Mouse (Mus musculus) T-helper 1 cell (primary cell): ENCODE data around the gene March6.

Source experiments
- in situ Hi-C: fragments of 300-600 bp; cut with MboI, MseI; formaldehyde crosslinking; loops from one replicate; pipeline ENCODE4 v1.15.1; 2025; ENCODE audit warnings: high pct_unique_total_duplicates

Gene March6

GRCm38 (mm10) chr15:31511795-31512194 lies 19.1 kb downstream of the March6 start:
- in situ Hi-C loops: no loop called here

DNA sequence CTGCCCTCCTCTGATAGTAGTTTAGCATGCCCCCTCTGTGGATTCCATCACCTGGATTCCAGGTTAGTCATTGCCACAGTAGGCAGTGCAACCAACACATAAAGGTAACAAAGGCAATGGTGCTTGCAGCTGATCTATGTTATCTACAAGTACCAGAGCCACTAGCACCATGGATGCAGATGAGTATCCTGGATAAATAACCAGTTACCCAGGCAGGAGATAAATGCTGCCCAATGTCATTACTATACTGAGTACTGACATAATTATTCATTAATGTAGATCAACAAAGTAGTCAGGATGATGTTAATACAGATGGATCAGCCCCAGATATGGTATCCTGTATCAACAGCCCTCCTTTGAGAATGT lies 19.5 kb downstream of the March6 start:
- in situ Hi-C loops: no loop called here

- in situ Hi-C loops: no loop called here
Observed at GRCm38 (mm10) chr15:31510477-31511405, 20.1 kb downstream of the March6 start.

- in situ Hi-C loops: loop anchor here (5.0 kb wide), 1 partner anchor 38 kb away; no protein-coding TSS in a partner anchor
Observed at GRCm38 (mm10) chr15:31505082-31505481, 25.8 kb downstream of the March6 start.

- in situ Hi-C loops: no loop called here
Observed at GRCm38 (mm10) chr15:31503447-31503846, 27.4 kb downstream of the March6 start.

DNA sequence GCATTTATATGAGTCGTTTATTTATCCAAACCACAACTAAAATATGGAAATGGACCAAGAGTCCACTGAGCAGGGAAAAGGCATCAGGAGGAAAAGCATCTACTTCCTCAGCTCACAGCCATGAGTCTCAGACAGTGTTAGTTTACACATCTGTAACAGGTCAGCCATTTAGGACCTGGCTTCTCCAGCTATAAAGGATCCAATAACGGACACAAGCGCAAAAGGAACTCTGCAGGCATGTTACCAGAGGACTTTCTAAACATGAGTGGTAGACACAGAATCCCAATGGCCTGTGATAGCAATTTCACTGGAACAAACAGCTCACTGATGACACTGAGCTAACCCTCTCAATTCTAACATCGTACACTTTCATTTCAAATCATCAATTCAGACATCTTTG lies 27.9 kb downstream of the March6 start:
- in situ Hi-C loops: no loop called here

GRCm38 (mm10) chr15:31502313-31502712 lies 28.5 kb downstream of the March6 start:
- in situ Hi-C loops: no loop called here

GRCm38 (mm10) chr15:31494803-31495202 lies 36.0 kb downstream of the March6 start:
- in situ Hi-C loops: loop anchor here (25.0 kb wide), 1 partner anchor 92 kb away; no protein-coding TSS in a partner anchor

DNA sequence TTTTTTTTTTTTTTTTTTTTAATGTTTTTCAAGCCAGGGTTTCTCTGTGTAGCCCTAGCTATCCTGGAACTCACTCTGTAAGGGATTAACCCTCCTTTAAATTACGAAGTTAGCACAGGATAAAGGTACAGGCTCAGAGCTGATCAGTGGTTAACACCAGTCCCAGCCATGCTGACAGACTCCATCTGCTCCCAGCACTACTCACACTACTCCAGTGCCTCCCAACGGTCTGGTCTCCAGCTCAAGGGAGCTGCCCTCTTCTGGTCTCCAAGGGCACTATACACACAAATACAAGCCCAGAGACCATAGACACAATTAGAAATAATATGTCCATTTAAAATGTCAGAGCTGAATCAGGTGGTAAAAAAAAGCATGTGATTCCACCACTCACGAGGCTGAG lies 36.5 kb downstream of the March6 start:
- in situ Hi-C loops: loop anchor here (25.0 kb wide), 1 partner anchor 93 kb away; no protein-coding TSS in a partner anchor

DNA sequence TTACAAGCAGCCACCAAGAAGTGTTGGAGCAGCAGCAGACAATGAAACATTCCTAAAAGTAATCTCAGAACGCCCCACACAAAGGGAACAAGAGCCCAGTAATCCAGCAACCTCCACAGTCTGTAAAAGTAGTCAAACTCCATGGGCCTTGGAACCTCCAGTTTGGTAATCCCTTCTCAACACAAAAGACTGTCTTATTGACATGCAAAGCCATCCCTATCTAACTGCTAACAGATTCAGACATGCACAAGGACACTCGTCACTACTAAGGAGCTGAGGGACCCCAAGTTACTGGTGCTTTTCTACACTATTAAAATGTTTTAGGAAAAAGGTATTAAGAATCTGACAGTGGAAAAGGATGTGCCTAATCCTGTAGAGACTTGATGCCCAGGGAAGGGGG lies 43.4 kb downstream of the March6 start:
- in situ Hi-C loops: loop anchor here (25.0 kb wide), 1 partner anchor 100 kb away; no protein-coding TSS in a partner anchor

DNA sequence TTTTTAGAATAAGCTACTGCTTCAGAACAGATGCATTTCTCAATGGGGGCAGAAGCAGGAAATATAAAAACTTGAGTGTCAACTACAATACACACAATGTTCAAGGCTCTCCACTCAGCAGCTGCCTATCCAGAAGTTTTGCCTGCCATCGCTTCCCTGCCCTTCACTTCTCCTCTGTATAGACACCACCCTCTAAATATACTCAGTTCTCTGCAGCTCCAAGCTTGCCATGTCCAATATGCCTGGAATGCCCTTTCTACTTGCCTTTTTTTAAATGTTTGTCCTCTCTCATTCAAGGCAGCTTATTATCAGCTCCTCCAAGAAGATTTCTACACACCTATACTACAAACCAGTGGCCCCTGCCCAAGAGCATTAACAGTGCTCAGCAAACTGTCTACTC lies 54.2 kb downstream of the March6 start:
- in situ Hi-C loops: loop anchor here (25.0 kb wide), 1 partner anchor 111 kb away; no protein-coding TSS in a partner anchor

DNA sequence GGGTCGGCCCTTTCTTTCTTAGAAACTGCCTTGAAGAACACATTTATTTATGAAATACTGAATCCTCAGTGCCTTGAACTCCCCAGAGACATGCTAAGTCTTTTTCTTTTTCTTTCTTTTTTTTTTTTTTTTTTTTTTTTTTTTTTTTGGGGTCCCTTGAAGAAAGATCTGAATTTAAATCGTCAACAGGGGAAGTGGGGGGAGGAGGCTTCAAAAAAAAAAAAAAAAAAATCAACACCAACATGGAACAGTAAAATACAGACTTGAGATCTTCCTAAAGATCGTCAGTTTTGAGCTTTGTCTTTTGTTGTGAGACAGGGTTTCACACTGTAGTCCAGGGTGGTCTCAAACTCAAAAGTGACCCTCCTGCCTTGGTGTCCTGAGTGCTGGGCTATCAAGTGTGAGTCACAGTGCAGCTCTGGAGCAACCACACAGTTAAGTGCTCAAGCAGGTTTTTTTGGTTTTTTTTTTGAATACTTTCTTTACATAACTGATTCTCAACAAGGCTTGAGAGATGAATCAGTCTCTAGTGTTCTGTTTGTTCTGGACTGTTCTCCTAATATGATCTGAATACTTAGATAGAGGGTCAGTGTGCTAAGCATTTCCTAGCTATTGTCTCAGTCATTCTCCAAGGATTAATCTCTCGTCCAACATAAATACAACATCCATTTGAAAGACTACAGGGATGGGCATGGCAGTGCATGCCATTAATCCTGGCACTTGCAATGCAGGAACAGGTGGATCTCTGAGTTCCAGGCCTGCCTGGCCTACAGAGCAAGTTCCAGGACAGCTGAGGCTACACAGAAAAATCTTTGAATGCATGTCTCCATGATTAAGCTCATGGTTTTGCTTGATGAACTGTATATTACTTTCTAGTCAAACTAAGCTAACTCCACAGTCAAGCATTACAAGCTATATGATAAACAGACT lies 57.9 kb downstream of the March6 start:
- in situ Hi-C loops: no loop called here

DNA sequence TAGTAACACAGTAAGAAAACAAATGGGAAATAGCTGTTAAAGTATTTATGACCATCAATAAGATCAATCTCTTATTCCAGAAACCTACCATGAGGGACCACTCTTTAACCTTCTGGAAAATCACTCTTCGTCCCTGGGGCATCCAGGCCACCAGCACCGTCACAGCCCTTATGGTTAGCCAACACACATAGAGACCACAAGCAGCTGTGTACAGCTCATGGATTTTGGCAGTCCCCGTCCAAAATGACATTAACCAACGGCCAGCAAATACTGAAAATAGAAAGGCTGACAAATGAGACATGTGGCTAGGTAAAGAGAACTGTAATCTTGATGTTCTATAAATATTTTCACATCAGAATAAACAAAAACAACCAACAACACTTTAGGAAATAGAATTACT lies 59.3 kb downstream of the March6 start:
- in situ Hi-C loops: no loop called here

DNA sequence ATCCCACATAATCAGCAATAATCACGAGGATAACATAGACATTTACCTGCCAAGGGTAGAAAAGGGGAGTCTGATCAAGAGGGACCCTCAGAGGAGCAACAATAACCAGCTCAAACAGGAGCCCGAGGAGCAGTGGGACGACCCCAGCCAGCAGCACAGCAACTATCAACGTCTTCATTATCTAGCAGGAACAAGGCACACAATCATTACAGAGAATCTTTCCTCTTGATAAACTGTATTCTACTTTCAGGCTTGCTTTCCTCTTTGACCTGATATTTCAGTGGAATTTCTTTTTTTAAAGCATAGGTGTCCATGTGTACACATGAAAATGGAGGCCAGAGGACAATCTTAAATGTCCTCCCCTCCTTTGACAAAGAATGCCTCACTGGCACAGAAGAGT lies 61.4 kb downstream of the March6 start:
- in situ Hi-C loops: loop anchor here (5.0 kb wide), 1 partner anchor 38 kb away; no protein-coding TSS in a partner anchor

DNA sequence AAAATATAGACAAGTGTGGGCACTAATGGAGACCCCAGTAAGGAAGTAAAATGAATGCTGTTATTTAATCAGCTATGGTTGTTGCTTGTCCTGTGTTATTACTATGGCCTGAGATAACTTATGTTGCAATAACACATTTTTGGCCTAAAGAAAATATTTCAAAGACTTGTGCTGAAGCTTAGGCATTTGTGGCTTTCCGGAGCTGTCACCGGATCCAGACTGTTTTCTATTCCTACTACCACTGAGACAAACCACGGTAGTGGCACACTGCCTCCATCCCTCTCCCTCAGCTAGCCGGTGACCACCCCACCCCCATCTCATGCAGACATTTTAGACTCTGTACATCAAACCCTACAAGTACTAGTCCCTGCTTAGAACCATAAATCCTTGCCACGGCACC lies 62.0 kb downstream of the March6 start:
- in situ Hi-C loops: loop anchor here (5.0 kb wide), 1 partner anchor 38 kb away; no protein-coding TSS in a partner anchor

DNA sequence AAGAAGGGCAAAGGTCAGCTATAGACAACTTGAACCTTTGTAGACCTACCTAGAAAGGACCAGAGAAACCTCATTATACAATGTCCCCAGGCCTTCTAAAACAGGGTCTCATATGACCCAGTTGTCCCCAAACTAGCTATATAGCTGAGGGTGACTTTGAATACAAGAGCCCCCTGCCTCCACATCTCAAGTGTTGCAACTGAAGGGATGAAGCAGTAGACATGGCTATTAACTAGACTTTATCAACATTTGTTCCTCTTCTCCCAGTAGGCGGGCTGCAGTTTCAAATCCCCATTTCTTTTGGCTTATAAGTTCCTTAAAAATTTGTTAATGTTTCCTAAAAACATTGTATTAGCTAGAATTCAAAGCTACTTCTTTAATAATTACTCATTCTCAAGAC lies 64.1 kb downstream of the March6 start:
- in situ Hi-C loops: loop anchor here (5.0 kb wide), 1 partner anchor 41 kb away; no protein-coding TSS in a partner anchor

DNA sequence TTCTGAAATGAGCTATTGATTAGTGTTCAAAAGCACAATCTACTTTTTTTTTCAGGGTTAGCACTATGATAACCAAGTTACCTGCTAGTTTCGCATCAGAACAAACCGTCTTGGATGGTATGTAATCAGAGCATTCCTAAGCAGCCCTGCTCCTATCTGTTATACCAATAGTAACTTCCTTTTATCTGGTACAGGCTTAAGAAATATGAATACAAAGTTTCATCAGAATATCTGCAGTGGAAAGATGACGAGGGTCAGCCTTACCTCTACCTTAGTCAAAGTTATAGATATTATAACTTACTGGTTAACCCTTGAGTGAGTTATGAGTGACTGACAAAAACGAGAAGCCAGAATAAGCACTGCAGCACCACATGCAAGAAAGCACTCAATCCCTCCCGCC lies 64.6 kb downstream of the March6 start:
- in situ Hi-C loops: loop anchor here (5.0 kb wide), 1 partner anchor 41 kb away; no protein-coding TSS in a partner anchor

DNA sequence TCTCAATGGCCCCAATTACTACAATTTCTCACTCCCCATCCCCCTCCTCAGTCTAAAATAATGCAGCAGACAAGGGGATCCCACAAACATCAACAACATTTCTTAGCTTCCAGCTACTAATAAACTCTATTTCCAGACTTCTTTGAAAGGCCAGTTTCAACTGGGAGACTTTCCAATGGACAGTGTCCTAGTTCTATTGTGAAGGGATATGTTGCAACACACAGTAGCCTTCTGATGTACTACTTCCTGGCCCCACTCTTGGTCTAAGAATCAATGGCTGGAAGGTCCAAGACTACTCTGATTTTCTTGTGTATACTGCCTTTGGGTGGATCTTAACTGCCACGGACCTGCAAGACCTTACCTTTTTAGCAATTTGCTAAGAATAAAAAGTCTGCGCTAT lies 65.0 kb downstream of the March6 start:
- in situ Hi-C loops: loop anchor here (5.0 kb wide), 1 partner anchor 41 kb away; no protein-coding TSS in a partner anchor

DNA sequence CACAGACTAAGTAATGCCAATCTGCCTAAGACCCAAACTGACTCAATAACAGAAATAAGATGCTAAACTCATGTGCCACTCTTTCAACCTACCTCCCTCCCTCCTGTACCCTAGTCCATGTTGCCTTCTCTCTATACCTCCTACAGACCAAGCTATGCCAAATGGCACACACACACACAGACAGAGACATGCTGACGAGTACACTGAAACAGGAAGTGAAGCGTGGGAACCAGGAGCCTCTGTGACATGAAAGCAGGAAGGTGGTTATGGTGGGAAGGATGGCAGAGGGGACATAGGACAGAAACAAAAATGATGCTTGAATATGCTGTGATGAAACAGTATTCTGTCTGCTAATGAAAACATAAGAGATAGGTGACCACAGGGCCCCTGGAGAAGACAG lies 70.3 kb downstream of the March6 start:
- in situ Hi-C loops: no loop called here

DNA sequence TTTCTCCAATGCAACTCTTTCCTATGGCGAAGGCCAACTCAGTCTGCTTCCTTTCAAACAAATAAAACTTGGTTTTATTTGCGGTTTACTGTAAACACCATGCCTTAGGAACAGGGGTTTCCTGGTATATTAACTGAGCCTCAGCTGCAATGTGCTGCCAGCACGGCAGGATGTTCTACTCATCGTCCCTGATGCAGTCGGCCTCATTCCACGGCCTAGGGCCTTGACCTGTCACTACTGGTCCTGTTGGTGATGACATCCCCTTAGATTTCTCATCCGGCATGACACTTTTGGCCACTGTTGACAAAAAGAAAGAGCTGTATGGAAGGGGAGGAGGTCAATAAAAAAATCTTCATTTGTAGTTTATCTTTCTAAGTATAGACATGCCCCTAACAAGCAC lies 72.8 kb downstream of the March6 start:
- in situ Hi-C loops: no loop called here

DNA sequence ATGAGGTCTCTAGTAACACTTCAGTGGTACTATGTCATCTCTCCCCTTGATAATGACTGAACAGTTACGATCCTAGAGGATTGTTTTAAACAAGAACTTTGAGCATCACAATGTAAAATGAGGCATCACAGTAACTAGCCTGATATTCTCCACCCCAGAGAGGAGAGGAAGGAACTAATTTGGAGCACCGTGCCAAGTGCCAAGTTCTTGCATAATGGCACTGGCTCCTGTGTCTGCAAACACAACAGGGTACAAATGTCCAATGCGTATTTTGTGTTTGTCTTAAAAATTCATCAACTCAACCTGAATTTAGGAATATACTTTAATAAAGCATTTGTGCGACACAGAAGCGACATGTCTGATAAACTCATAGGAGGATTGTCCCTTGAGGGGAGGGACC lies 74.5 kb downstream of the March6 start:
- in situ Hi-C loops: no loop called here

DNA sequence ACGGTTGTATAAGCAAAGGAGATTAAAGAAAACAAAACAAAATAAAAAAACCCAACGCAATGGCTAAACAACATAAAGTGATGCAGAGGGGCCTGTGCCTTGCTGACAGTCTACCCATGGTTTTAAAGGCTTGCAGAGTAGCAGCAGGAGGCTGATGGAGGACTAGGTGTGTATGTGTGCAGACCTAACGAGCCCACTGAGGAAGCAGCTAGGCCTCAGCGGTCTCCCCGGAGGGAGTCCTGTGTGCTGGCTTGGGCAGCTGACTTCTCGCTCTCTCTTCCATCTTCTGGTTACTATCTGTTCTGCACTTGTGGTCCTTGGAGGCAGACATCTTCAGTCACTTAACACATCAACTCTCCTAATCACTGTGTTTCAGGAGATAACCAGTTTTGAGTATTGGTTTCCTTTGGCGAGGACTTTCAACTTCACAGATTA lies 76.0 kb downstream of the March6 start:
- in situ Hi-C loops: no loop called here
